In genomic region chr14:118051975-118052630, GRCm38 (mm10) we compare ENCODE assay signal across 11 mouse cellular contexts. TPM values are rescaled to one million over a fixed set of nuclear protein-coding genes. Genes with fewer than 3 reads are reported as not detected.
DNase-seq lines count a peak whose midpoint lies in the region; ATAC-seq lines count a peak whose summit lies in the region.
"Had no signal": no experiment of that assay in that cellular context is flagged by ENCODE, and none has a peak within 500 bp of the region (broad histone marks: within the 10 kb centered on the region; RNA-seq: fewer than 3 reads in every experiment).

Gene Dct (minus strand): TSS chr14:118052244.

- DNase-seq in lung, postnatal 4 days: no peak
- DNase-seq in midbrain, embryonic 10.5 days (ENCODE audit: low spot score): peak; percentile 58
- DNase-seq in adrenal gland, adult 8-10 months: no peak
- DNase-seq in cerebellum, postnatal 25 days: no peak
- no peak for DNase-seq in T-cell, adult 2 months (ENCODE audit: low spot score)
- DNase-seq: adrenal gland, postnatal 25 days; kidney, adult 2 months; liver had no signal

- H3K4me1 ChIP-seq in lung, embryonic 16.5 days (replicated peaks; ENCODE audit: control insufficient read depth, insufficient read depth, low read length): peaks cover 4% of the 10 kb centered on the region; the same call in 1 of the 2 replicates
- H3K4me1 ChIP-seq in heart, embryonic 16.5 days (ENCODE audit: control insufficient read depth, insufficient read depth, low read length): no peaks in the 10 kb centered on the region
- peaks cover 25% of the 10 kb centered on the region for H3K4me1 ChIP-seq in midbrain, embryonic 10.5 days
- 0 out of 2 replicates have a peak, but pooled peaks cover 7% of the 10 kb centered on the region for H3K4me1 ChIP-seq in stomach, embryonic 16.5 days (ENCODE audit: control insufficient read depth, insufficient read depth, low read length)

- H3K9me3 ChIP-seq in lung, embryonic 16.5 days (ENCODE audit: control insufficient read depth, low read length): no peaks in the 10 kb centered on the region
- H3K9me3 ChIP-seq in heart, embryonic 16.5 days (replicated peaks; ENCODE audit: control insufficient read depth, low read length): no peaks in the 10 kb centered on the region
- no peaks in the 10 kb centered on the region for H3K9me3 ChIP-seq in midbrain, embryonic 10.5 days (replicated peaks)
- H3K9me3 ChIP-seq in stomach, embryonic 16.5 days (replicated peaks; ENCODE audit: control insufficient read depth, low read length): no peaks in the 10 kb centered on the region

- no peak within 1 kb of the TSS for H3K4me3 ChIP-seq in lung, embryonic 16.5 days (ENCODE audit: low read length)
- no peak within 1 kb of the TSS for H3K4me3 ChIP-seq in heart, embryonic 16.5 days (ENCODE audit: low read length)
- peak within 1 kb of the TSS; percentile 16; the same call in 1 of the 2 replicates for H3K4me3 ChIP-seq in midbrain, embryonic 10.5 days
- H3K4me3 ChIP-seq in stomach, embryonic 16.5 days (replicated peaks; ENCODE audit: low read length): no peak within 1 kb of the TSS

- no peaks in the 10 kb centered on the region for H3K27me3 ChIP-seq in lung, embryonic 16.5 days (ENCODE audit: control insufficient read depth, insufficient read depth, low read depth, low read length)
- H3K27me3 ChIP-seq in heart, embryonic 16.5 days (ENCODE audit: control insufficient read depth, insufficient read depth, low read length): peaks cover 5% of the 10 kb centered on the region; the same call in 1 of the 2 replicates
- H3K27me3 ChIP-seq in midbrain, embryonic 10.5 days (ENCODE audit: low read depth, poor library complexity, severe bottlenecking): peaks cover 92% of the 10 kb centered on the region
- no peaks in the 10 kb centered on the region for H3K27me3 ChIP-seq in stomach, embryonic 16.5 days (ENCODE audit: control insufficient read depth, insufficient read depth, low read length)

- ATAC-seq in lung, embryonic 16.5 days (ENCODE audit: low read depth): no peak
- peak; percentile 55; the same call in 1 of the 2 replicates for ATAC-seq in heart, embryonic 16.5 days (replicated peaks; ENCODE audit: extremely low read depth, insufficient read depth, low FRiP score)
- ATAC-seq in stomach, embryonic 16.5 days (ENCODE audit: insufficient read depth, low FRiP score): peak; percentile 30; the same call in 1 of the 2 replicates

- no peak within 1 kb of the TSS for H3K4me2 ChIP-seq in lung, embryonic 16.5 days (ENCODE audit: low read depth, low read length)
- no peak within 1 kb of the TSS for H3K4me2 ChIP-seq in heart, embryonic 16.5 days (ENCODE audit: low read depth, low read length)
- H3K4me2 ChIP-seq in stomach, embryonic 16.5 days (ENCODE audit: low read depth, low read length): no peak within 1 kb of the TSS

- peak within 1 kb of the TSS; percentile 61 for H3K27ac ChIP-seq in lung, embryonic 16.5 days (ENCODE audit: low read length)
- no peak within 1 kb of the TSS for H3K27ac ChIP-seq in heart, embryonic 16.5 days (ENCODE audit: low read length)
- H3K27ac ChIP-seq in midbrain, embryonic 10.5 days (replicated peaks): peak within 1 kb of the TSS; percentile 49; the same call in 1 of the 2 replicates
- H3K27ac ChIP-seq in stomach, embryonic 16.5 days (ENCODE audit: low read length): peak within 1 kb of the TSS; percentile 77

- 62% methylated on average over 12 of the region's 13 CpGs for WGBS in lung, embryonic 16.5 days
- WGBS in heart, embryonic 16.5 days: 65% methylated on average over 13 of the region's 13 CpGs
- WGBS in midbrain, embryonic 10.5 days: 37% methylated on average over 13 of the region's 13 CpGs
- WGBS in stomach, embryonic 16.5 days: 60% methylated on average over 13 of the region's 13 CpGs

- H3K36me3 ChIP-seq in lung, embryonic 16.5 days (ENCODE audit: control insufficient read depth, insufficient read depth, low read length): no peaks in the 10 kb centered on the region
- H3K36me3 ChIP-seq in heart, embryonic 16.5 days (ENCODE audit: control insufficient read depth, insufficient read depth): no peaks in the 10 kb centered on the region
- H3K36me3 ChIP-seq in midbrain, embryonic 10.5 days: no peaks in the 10 kb centered on the region
- no peaks in the 10 kb centered on the region for H3K36me3 ChIP-seq in stomach, embryonic 16.5 days (ENCODE audit: control insufficient read depth, insufficient read depth, low read length)

- no peak within 1 kb of the TSS for H3K9ac ChIP-seq in lung, embryonic 16.5 days (ENCODE audit: low read length)
- H3K9ac ChIP-seq in heart, embryonic 16.5 days (ENCODE audit: low read length): no peak within 1 kb of the TSS
- H3K9ac ChIP-seq in stomach, embryonic 16.5 days (ENCODE audit: low read length): no peak within 1 kb of the TSS

RNA-seq across cellular contexts. Expression of gene Dct, which starts in this region (rescaled TPM):
- 0.70 and 0.79 TPM in 2 replicates for polyA plus RNA-seq in lung, embryonic 16.5 days (2015; fragmentation: Nextera tagmentation; extraction: Ambion mirVana)
- polyA plus RNA-seq in heart, embryonic 16.5 days (2015; fragmentation: Nextera tagmentation; extraction: Ambion mirVana): 2.5 and 2.6 TPM in 2 replicates
- polyA plus RNA-seq in midbrain, embryonic 10.5 days (2016; fragmentation: Nextera tagmentation; extraction: Ambion mirVana): 3.5 TPM in 2 replicates
- polyA plus RNA-seq in stomach, embryonic 16.5 days (2015; fragmentation: Nextera tagmentation; extraction: Ambion mirVana): 1.0 and 1.2 TPM in 2 replicates
- total RNA-seq in adrenal gland, adult 8-10 months (2022): under 1 TPM in 1 of 4 experiments, not detected in 3; 0.35 TPM
